Mouse (Mus musculus): ENCODE data around the gene Vwa7.
"Not testable (repeated sequence)": the region's sequence is repeated elsewhere in the genome, so short reads cannot be mapped to it uniquely, and the experiment has no call there.

The Vwa7 gene

DNA sequence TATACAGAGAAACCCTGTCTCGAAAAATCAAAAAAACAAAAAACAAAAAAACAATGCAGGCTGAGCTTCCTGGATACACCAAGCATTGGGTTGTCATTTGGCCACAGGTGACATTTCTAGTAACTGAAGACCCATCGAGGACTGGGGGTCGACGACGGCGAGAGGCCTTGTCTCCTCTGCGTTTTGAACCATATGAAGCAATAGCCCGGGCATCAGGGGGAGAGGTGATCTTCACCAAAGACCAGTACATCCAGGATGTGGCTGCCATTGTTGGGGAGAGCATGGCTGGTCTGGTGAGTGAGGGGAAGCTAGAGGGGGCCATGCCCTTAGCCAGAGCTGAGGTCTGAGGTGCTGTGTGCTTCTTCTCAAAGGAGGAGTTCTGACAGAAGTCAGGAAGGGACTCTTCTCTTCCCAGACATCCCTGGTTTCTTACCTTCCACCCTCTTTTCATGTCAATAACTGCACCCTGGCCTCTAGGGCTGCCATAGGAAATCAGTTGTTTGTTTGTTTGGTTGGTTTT is 6.2 kb downstream of the Vwa7 start:
- no peak for DNase-seq

- no peak for DNase-seq
Observed at GRCm38 (mm10) chr17:35023221-35023620, 6.8 kb downstream of the Vwa7 start.

DNA sequence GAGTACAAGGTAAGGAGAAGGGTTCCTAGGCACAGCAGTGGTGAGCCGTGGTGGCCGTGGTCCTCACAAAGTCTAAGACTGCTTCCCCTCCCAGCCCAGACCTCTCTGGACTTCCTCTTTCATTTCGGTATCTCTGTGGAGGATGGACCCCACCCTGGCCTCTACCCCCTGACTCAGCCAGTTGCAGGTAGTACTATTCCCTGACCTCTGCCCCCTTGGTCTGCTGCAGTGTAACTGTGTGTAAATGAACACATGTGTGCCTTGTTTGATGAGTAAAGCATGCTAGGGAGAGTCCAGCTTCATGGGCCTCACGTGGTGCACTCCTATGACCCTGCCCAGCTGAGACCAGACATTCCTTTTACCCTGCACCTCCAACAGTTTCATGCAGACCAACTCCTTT is 7.4 kb downstream of the Vwa7 start:
- no peak for DNase-seq

- no peak for DNase-seq
Observed at GRCm38 (mm10) chr17:35024261-35024660, 7.9 kb downstream of the Vwa7 start.

- peak in 1 of 2 experiments; percentile 55 for DNase-seq
Observed at GRCm38 (mm10) chr17:35024691-35025488, 8.5 kb downstream of the Vwa7 start.

DNA sequence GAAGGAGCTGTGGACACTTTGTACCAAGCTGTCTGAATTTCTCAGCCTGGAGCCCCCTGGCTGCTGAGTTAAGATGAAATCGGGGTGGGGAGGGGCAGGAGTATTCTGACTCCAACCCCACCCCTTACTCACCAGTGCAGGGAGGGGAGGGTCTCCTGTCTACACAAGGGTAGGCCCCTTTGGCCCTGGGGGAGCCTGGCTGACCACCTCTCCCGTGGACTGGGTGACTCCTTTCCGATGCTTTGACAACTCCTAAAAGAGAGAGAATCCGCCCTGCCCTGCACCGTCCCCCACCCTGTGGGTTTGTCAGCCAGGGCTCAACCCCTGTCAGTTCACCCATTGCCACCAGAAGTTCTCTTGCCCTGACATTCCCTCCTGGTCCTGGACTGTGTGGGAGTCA is 9.8 kb downstream of the Vwa7 start:
- no peak for DNase-seq

DNA sequence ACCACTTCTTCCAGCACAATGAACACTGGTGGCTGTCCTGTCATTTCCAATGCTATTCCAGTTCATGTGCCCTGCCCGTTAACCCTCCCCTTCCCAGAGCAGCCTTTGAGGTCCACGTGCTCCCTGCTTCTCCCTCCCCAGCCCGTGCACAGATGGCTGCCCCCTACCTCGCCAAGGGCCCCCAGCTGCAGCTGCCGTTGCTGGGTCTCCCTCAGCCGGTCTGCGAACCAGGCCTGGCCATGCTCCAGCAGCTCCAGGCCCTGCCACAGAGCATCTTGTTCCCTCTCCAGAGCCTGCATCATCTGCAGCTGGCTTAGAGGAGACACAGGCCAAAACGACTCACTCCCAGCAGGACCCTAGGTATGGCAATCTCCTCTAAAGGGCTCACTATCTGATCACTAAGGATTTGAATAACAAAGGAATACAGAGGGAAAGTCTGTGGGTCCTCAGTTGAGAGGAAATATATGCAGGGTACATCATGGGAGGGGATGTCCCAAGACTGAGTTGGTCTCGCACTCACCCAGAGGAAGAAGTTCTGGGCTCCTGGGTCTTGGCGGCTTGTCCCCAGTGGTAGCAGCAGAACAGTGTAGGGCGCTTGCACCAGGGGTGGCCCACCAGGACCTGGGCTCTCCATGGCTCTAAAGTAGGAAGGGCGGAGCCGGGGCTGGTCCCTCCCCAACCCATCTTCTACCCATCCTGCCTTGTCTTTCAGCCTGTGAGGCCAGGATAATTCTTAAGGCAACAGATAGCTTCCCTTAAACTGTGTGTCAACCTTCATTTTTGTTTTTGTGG is 11.1 kb downstream of the Vwa7 start, which contains the start of gene Sapcd1:
Gene Sapcd1, minus strand, starts transcription at position 740 of the 792 bp plus-strand sequence.
- peak; percentile 42 to 43 for DNase-seq

GRCm38 (mm10) chr17:35028315-35028714 is 11.9 kb downstream of the Vwa7 start:
- no peak for DNase-seq

GRCm38 (mm10) chr17:35029691-35030532 is 13.5 kb downstream of the Vwa7 start:
- peak in 1 of 2 experiments; percentile 54 for DNase-seq

DNA sequence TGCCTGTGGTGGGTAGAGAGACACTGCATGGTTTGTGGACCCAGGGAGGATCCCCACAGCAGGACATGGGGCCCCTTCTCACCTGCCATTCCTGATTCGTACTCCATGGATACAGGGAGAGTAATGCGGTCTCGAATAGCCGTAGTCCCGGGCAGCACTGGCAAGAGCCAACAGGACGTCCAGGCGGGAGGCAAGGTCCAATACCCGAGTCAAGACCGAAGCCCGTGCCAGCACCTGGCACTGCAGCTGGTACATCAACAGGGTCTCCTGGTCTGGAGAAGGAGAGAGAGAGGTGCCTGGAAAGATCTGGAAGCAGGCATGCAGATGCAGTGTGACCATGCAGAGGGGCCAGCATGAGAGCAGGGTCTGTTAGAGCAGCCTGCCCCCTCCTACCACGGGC is 14.9 kb downstream of the Vwa7 start:
- no peak for DNase-seq

- DNase-seq = no peak
Observed at GRCm38 (mm10) chr17:35031880-35032279, 15.5 kb downstream of the Vwa7 start.

GRCm38 (mm10) chr17:35032323-35032870 is 16.0 kb downstream of the Vwa7 start:
- DNase-seq = no peak

DNA sequence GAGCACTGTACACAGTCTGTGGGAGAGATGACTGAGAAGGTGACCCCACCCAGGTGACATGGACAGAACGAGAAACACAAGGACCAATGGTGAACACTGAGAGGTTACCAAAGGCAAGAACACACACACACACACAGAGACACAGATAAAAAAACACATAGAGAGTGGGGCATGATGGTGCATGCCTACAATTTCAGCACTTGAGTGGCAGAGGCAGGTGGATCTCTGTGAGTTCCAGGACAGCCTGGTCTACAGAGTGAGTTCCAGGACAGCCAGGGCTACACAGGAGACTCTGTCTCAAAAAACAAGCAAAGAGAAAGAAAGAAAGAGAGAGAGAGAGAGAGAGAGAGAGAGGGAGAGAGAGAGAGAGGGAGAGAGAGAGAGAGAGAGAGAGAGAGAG is 17.3 kb downstream of the Vwa7 start:
- not testable (repeated sequence) for DNase-seq

- no peak for DNase-seq
Observed at GRCm38 (mm10) chr17:35034896-35035295, 18.5 kb downstream of the Vwa7 start.

DNA sequence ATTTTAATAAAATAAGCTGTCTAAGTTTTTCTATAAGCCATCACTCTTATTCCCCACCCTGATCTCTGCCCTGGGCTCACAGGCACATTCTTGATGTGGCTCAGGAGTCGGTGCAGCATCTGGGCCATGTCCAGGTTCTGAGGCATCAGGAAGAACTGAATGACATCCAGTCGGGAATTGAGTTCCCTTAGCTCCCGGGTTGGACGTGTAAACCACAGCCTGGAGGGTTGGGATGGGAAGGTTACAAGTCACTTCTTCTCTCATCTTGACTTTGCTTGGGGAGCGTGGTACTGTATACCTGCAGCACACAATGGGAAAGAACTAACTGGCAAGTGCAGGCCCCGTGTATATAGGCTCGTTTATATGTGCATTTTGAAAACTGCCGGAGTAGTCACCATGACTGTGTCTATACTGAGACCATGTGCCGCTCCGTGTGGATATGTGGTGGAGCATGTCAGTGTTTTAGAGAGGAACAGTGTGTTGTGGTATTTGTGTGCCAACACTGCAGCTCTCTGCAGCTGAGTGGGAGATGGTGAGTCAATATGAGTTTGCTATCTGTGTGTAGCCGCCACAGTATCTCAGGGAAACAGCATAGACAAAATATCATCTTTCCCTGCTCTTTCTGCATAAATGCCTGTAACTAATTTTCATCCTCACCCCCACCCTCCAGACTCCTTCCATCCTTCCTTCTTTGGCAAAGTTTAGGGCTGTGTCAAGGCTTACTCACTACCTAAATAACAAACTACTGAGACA is 22.9 kb downstream of the Vwa7 start:
- DNase-seq = no peak

GRCm38 (mm10) chr17:35043794-35044193 is 27.4 kb downstream of the Vwa7 start:
- DNase-seq = no peak

- DNase-seq = no peak
Observed at GRCm38 (mm10) chr17:35044904-35045806, 28.8 kb downstream of the Vwa7 start.

- DNase-seq = no peak
Observed at GRCm38 (mm10) chr17:35045807-35046680, 29.7 kb downstream of the Vwa7 start.

GRCm38 (mm10) chr17:35046681-35047455 is 30.5 kb downstream of the Vwa7 start, which contains the start of gene Msh5:
Gene Msh5 (minus strand): TSS chr17:35046745.
- peak; percentile 99 for DNase-seq

All from kidney, postnatal 4 days (tissue).